In genomic region chr10:111180633-111181032, GRCm38 (mm10) we compare ENCODE assay signal across 12 mouse cellular contexts. TPM values are rescaled to one million over a fixed set of nuclear protein-coding genes. Genes with fewer than 3 reads are reported as not detected.
DNase-seq lines count a peak whose midpoint lies in the region; ATAC-seq and TF ChIP-seq lines count a peak whose summit lies in the region.
"Had no signal": no experiment of that assay in that cellular context is flagged by ENCODE, and none has a peak within 500 bp of the region (broad histone marks: within the 10 kb centered on the region; RNA-seq: fewer than 3 reads in every experiment).

No protein-coding gene starts in this region.

- no peaks in the 10 kb centered on the region for H3K27me3 ChIP-seq in forebrain, embryonic 11.5 days (ENCODE audit: control insufficient read depth, insufficient read depth, low read length)
- no peaks in the 10 kb centered on the region for H3K27me3 ChIP-seq in forebrain, embryonic 10.5 days (ENCODE audit: poor library complexity, severe bottlenecking)
- H3K27me3 ChIP-seq in lung, embryonic 14.5 days (ENCODE audit: insufficient read depth, low read length): no peaks in the 10 kb centered on the region
- no peaks in the 10 kb centered on the region for H3K27me3 ChIP-seq in hindbrain, embryonic 16.5 days (replicated peaks; ENCODE audit: control insufficient read depth, insufficient read depth, low read length)
- H3K27me3 ChIP-seq: hindbrain, embryonic 15.5 days; lung, embryonic 15.5 days had no signal

- H3K4me2 ChIP-seq in forebrain, embryonic 11.5 days (ENCODE audit: low read depth, low read length, severe bottlenecking): no peak overlapping the region
- no peak overlapping the region for H3K4me2 ChIP-seq in lung, embryonic 14.5 days
- no peak overlapping the region for H3K4me2 ChIP-seq in hindbrain, embryonic 16.5 days (ENCODE audit: low read length)
- H3K4me2 ChIP-seq: hindbrain, embryonic 15.5 days; lung, embryonic 15.5 days had no signal

- no peak overlapping the region for H3K4me3 ChIP-seq in forebrain, embryonic 11.5 days (ENCODE audit: low read depth, low read length)
- H3K4me3 ChIP-seq in forebrain, embryonic 10.5 days: no peak overlapping the region
- no peak overlapping the region for H3K4me3 ChIP-seq in lung, embryonic 14.5 days (ENCODE audit: low read depth, low read length)
- no peak overlapping the region for H3K4me3 ChIP-seq in hindbrain, embryonic 16.5 days (ENCODE audit: low read length)
- H3K4me3 ChIP-seq: hindbrain, embryonic 15.5 days; lung, embryonic 15.5 days had no signal

- DNase-seq in forebrain, embryonic 11.5 days (ENCODE audit: low spot score): no peak
- no peak for DNase-seq in forebrain, embryonic 10.5 days (ENCODE audit: extremely low spot score, low spot score)
- DNase-seq in lung, embryonic 14.5 days: peak; percentile 24
- no peak for DNase-seq in lung, postnatal 10 days
- no peak for DNase-seq in ovary, adult 18-20 months (ENCODE audit: low spot score)
- DNase-seq in cerebellum, postnatal 36 days: no peak
- DNase-seq: cerebellum, postnatal 25 days; spleen, adult 18-20 months had no signal

- TF ChIP-seq CTCF in lung, embryonic 14.5 days (IDR thresholded peaks at IDR 0.05; ENCODE audit: low read depth): peak; percentile 31; the same call in 1 of the 2 replicates

- ATAC-seq in forebrain, embryonic 11.5 days (replicated peaks; ENCODE audit: low FRiP score): peak; percentile 69
- no peak; the same call in 1 of the 2 replicates for ATAC-seq in lung, embryonic 14.5 days (ENCODE audit: insufficient read depth)
- peak; percentile 21; the same call in 1 of the 2 replicates for ATAC-seq in hindbrain, embryonic 16.5 days
- ATAC-seq in neutrophil, adult 5-6 weeks (ENCODE audit: extremely low read depth, insufficient number of reproducible peaks, low FRiP score, poor library complexity, severe bottlenecking): peak; percentile 27; the same call in 1 of the 2 replicates

- no peaks in the 10 kb centered on the region for H3K9me3 ChIP-seq in forebrain, embryonic 11.5 days (ENCODE audit: control insufficient read depth, low read length)
- H3K9me3 ChIP-seq in forebrain, embryonic 10.5 days: no peaks in the 10 kb centered on the region
- no peaks in the 10 kb centered on the region for H3K9me3 ChIP-seq in lung, embryonic 14.5 days (ENCODE audit: low read depth, low read length)
- H3K9me3 ChIP-seq in hindbrain, embryonic 16.5 days (ENCODE audit: control insufficient read depth, low read length): no peaks in the 10 kb centered on the region
- H3K9me3 ChIP-seq: hindbrain, embryonic 15.5 days; lung, embryonic 15.5 days had no signal

- 19% methylated on average over 3 of the region's 3 CpGs for WGBS in forebrain, embryonic 11.5 days
- 32% methylated on average over 3 of the region's 3 CpGs for WGBS in forebrain, embryonic 10.5 days
- 41% methylated on average over 3 of the region's 3 CpGs for WGBS in lung, embryonic 14.5 days
- 29% methylated on average over 3 of the region's 3 CpGs for WGBS in hindbrain, embryonic 16.5 days

- H3K27ac ChIP-seq in forebrain, embryonic 11.5 days (ENCODE audit: low read depth, low read length): no peak overlapping the region
- no peak overlapping the region for H3K27ac ChIP-seq in forebrain, embryonic 10.5 days
- H3K27ac ChIP-seq in lung, embryonic 14.5 days (ENCODE audit: low read depth): no peak overlapping the region
- H3K27ac ChIP-seq in hindbrain, embryonic 16.5 days (ENCODE audit: low read depth, low read length): no peak overlapping the region
- H3K27ac ChIP-seq: hindbrain, embryonic 15.5 days; lung, embryonic 15.5 days had no signal

- no peaks in the 10 kb centered on the region for H3K4me1 ChIP-seq in forebrain, embryonic 11.5 days (replicated peaks; ENCODE audit: control insufficient read depth, insufficient read depth, low read length)
- peaks cover 13% of the 10 kb centered on the region for H3K4me1 ChIP-seq in forebrain, embryonic 10.5 days
- H3K4me1 ChIP-seq in lung, embryonic 14.5 days (ENCODE audit: insufficient read depth): no peaks in the 10 kb centered on the region
- peaks cover 5% of the 10 kb centered on the region for H3K4me1 ChIP-seq in hindbrain, embryonic 16.5 days (ENCODE audit: control insufficient read depth, insufficient read depth, low read depth, low read length)
- H3K4me1 ChIP-seq: hindbrain, embryonic 15.5 days; lung, embryonic 15.5 days had no signal

- H3K36me3 ChIP-seq in forebrain, embryonic 11.5 days (ENCODE audit: control insufficient read depth, insufficient read depth, low read length): no peaks in the 10 kb centered on the region
- no peaks in the 10 kb centered on the region for H3K36me3 ChIP-seq in forebrain, embryonic 10.5 days (replicated peaks)
- H3K36me3 ChIP-seq in lung, embryonic 14.5 days (ENCODE audit: insufficient read depth): no peaks in the 10 kb centered on the region
- no peaks in the 10 kb centered on the region for H3K36me3 ChIP-seq in hindbrain, embryonic 16.5 days (ENCODE audit: control insufficient read depth, insufficient read depth, low read length)
- H3K36me3 ChIP-seq: hindbrain, embryonic 15.5 days; lung, embryonic 15.5 days had no signal

- H3K9ac ChIP-seq in forebrain, embryonic 11.5 days (ENCODE audit: low read length): no peak overlapping the region
- H3K9ac ChIP-seq in lung, embryonic 14.5 days: no peak overlapping the region
- H3K9ac ChIP-seq in hindbrain, embryonic 16.5 days (ENCODE audit: low read depth, low read length): no peak overlapping the region
- H3K9ac ChIP-seq: hindbrain, embryonic 15.5 days; lung, embryonic 15.5 days had no signal

RNA-seq across cellular contexts. Expression of gene Osbpl8, which starts 16.1 kb away (rescaled TPM):
- polyA plus RNA-seq in forebrain, embryonic 11.5 days (2014; fragmentation: Nextera tagmentation; extraction: Ambion mirVana): 11.9 and 14.4 TPM in 2 replicates
- 7.3 and 8.2 TPM in 2 replicates for polyA plus RNA-seq in forebrain, embryonic 10.5 days (2016; fragmentation: Nextera tagmentation; extraction: Ambion mirVana)
- 9.6 and 10.8 TPM in 2 replicates for polyA plus RNA-seq in lung, embryonic 14.5 days (2014; fragmentation: Nextera tagmentation; extraction: Ambion mirVana)
- 12.5 and 13.2 TPM in 2 replicates for polyA plus RNA-seq in hindbrain, embryonic 16.5 days (2015; fragmentation: Nextera tagmentation; extraction: Ambion mirVana)
- 87.2 and 87.7 TPM in 2 replicates for total RNA-seq in neutrophil, adult 5-6 weeks (2017)
